Mouse (Mus musculus) c-Kit-negative CD71-positive TER-119-positive erythroid progenitor cells, embryonic 14.5 days (primary cell): ENCODE results near the gene Ddn.

ENCODE experiments used
- DNase-seq: peaks from one replicate; pipeline ENCODE4 v3.0.0-alpha.2; 2013; ENCODE audit warnings: low read depth, low spot score

Gene Ddn

GRCm38 (mm10) chr15:98775533-98775932 is 33.8 kb downstream of the Ddn start:
- DNase-seq, result no peak

GRCm38 (mm10) chr15:98774096-98774495 is 35.2 kb downstream of the Ddn start:
- DNase-seq, result no peak

- DNase-seq, result no peak
Observed at GRCm38 (mm10) chr15:98772511-98773211, 36.6 kb downstream of the Ddn start.

GRCm38 (mm10) chr15:98771813-98772425 is 37.4 kb downstream of the Ddn start:
- DNase-seq, result no peak

GRCm38 (mm10) chr15:98768259-98768658 is 41.0 kb downstream of the Ddn start:
- no peak for DNase-seq

- no peak for DNase-seq
Observed at GRCm38 (mm10) chr15:98765929-98766328, 43.4 kb downstream of the Ddn start.

- DNase-seq, result peak; percentile 39
Observed at GRCm38 (mm10) chr15:98762670-98763529, 46.4 kb downstream of the Ddn start, which contains the start of gene Arf3. TSS of gene Arf3 (minus strand) at chr15:98763214.

GRCm38 (mm10) chr15:98762201-98762621 is 47.1 kb downstream of the Ddn start:
- no peak for DNase-seq

- DNase-seq, result no peak
Observed at GRCm38 (mm10) chr15:98754125-98754524, 55.2 kb downstream of the Ddn start.
